Mouse (Mus musculus): Measurements from ENCODE around the gene Slc48a1.

Gene Slc48a1

DNA sequence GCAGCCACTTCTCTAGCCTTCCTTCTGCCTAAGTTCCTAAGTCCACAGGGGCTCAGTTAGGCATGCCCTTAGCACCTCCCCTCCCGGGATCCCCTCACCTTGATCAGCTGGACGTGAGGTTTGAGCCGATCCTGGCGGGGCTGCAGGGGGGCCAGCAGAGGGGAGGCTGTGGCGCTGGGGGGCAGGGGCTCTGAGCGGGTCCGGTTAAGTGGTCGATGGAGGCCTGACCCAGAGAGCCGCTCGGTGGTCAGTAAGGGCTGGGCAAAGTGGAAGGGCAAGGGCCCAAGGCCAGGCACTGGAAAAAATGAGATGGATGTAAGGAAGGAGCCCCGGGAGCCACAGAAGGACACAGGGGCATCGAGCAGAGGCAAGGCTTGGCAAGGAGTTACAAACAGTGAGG is 29.5 kb downstream of the Slc48a1 start:
- no peak for DNase-seq (ENCODE audit: low spot score)

DNA sequence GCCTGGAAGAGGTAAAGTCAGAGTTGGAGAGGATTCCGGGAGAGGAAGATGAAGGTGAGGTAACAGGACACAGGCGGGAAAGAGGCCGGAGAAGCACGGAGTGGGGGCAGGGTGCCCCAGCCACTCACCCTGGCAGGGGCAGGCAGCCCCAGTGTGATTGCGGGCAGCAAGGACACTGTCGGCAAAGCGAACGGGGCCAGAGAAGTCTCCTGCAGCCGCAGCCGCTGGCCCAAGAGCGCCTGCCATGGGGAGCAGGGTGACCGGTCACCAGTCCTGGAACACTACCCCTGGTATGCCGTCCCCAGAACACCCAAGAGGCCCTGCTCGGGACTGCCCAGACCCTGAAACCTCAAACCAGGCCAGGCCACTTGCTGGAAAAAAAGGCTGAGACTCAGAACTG is 30.2 kb downstream of the Slc48a1 start:
- no peak for DNase-seq (ENCODE audit: low spot score)

DNA sequence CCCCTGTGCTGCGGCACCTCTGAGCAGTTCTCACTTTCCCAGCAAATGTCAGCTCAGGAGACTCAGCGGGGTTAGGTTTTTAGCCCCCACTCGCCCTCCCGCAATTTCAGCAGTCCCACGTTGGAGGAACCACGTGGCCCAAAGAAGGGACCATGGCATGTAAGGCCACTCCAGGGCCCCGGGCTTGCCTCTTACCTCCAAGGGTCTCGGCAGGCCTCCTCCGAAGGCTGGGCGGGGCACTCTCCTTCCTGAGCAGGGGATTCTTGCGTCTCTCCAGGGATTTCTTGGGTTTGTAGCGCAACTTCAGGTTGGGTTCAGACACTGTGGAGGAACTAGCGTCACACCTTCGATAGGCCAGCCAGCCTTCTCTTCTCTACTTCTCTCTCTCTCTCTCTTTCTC is 30.9 kb downstream of the Slc48a1 start:
- DNase-seq (ENCODE audit: low spot score): no peak

DNA sequence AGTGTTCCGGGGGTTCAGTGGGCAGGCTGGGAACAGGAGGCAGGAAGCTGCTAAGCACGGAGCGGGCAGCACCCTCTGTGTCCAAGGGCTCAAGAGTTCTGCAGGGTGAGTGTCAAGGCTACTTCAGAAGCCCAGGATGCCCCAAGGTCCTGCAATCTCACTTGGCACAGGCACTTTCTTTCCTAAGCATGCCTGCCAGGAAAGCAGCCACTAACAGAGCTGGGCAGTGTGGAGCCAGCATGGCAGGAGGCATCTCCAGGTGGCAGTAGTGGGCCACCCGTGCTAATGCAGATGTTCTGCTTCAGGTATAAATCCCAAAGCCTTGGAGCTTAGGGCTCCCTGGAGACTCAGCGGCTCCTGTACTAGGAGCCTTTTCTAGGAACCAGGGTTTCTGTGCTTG is 31.6 kb downstream of the Slc48a1 start:
- no peak for DNase-seq (ENCODE audit: low spot score)

DNA sequence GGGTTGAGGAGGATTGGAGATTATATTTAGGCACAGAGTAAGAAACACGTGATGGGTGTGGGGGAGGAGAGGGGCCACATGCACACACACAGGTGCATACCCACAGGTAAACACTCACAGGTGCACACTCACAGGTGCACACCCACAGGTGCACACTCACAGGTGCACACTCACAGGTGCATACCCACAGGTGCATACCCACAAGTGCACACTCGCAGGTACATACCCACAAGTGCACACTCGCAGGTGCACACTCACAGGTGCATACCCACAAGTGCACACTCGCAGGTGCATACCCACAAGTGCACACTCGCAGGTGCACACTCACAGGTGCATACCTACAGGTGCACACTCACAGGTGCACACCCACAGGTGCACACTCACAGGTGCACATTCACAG is 32.1 kb downstream of the Slc48a1 start:
- no peak for DNase-seq (ENCODE audit: low spot score)

DNA sequence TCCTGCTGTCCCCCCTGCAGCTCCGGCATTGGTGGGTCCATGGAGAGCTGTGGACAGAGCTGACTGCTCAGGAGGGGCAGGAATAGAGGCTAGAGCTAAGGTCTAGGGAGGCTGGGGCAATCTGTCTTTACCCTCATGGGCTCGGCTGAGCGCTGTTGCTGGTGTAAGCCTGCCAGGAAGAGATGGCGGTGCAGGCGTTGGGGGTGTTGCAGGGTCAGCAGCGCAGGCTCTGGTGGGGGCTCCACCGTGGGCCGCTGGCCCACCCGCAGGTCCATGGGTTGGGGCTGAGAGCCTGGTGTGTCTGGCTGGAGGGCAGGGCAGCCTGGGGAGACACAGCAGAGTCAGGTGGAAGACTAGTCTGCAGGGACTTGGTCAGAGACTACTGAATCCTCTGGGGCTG is 33.0 kb downstream of the Slc48a1 start:
- DNase-seq (ENCODE audit: low spot score): no peak

DNA sequence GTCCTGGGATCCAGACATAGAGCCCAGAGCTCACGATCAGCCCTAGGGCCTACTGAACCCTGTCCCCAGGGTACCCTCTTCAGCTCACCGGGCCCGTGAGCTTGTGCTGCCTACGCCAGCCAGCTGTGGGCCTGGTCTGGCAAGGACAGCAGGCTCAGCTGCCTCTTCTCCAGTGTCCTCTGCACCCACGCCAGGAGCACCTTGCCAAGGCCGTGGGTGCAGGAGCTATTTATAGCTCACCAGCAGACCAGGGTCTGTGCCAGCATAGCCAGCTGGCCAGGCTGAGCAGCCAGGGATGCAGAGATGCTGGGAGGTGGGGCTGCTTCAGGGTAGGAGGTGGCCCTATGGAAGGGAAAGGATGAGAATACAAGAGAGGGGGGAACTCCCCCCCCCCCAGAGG is 33.8 kb downstream of the Slc48a1 start:
- no peak for DNase-seq (ENCODE audit: low spot score)

DNA sequence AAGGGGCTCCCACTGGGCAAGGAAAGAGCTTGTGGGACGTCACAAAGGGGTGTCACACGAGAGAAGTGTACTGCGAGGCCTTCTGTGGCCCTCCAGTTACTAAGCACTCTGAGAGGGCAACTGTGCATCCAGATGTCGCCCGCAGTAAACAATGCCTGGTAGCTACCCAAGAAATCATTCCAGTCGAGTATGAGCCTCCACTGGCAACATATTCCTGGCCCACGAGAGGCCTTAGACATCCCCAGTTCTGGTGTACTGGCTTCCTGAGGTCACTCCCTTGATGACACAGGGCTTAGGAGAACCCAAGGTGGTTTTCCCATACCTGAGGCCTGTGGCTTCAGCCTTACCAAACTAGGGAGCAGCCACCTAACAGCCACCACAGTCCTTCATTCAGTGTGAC is 34.6 kb downstream of the Slc48a1 start:
- DNase-seq (ENCODE audit: low spot score): no peak

DNA sequence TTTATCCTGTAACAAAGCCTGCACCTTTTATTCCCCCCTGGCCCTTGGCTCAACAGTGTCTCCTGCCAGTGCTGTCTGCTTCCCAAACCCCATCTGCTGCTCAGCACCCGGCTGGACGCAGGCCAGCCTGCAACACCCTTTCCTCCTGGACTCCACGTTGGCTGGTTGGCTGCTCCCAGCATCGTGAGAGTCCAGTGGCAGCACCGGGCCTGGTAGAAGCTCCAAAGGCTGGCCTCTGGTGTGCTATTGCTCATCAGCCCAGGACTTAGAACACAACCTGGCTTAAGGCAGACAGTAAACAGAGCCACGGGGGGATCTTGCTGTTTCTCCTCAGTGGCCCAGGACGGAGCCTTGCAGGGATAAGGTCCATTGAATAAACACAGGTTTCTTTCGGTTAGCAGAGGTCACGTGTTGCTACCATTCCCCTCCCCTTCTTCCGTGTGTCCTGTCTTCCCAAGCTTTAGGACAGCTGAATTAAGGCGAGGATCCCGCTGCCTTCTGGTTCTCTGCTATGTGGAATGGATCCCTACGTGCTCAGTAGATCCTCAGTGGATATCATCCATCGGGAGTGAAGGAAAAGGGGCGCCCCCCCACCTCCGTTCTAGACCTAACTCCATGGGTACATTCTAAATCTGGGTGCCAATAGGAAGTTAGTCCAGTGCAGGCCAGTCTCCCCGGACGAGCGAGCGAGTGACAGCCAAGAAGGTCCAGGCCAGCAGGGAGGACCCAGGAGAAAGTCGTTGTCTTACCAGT is 35.3 kb downstream of the Slc48a1 start:
- no peak for DNase-seq (ENCODE audit: low spot score)

DNA sequence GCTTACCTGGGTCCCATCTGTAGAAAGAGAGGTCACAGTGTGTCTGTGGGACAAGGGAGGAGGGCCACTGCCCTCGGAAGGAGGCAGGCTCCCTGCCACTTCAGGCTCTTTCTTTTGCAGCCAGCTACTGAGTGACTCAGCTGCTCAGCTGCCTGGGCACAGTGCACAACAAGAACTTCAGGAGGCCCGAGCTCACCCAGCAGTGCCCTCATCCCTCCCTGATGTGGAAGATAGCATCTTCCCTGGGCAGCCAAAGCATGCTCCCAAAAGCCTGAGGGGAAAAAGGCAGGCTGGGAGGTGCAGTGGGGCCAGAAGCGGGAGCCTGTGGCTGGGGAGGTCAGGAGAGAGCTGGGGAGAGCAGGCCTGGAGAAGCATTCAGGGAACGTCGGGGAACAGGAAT is 36.4 kb downstream of the Slc48a1 start:
- no peak for DNase-seq (ENCODE audit: low spot score)

DNA sequence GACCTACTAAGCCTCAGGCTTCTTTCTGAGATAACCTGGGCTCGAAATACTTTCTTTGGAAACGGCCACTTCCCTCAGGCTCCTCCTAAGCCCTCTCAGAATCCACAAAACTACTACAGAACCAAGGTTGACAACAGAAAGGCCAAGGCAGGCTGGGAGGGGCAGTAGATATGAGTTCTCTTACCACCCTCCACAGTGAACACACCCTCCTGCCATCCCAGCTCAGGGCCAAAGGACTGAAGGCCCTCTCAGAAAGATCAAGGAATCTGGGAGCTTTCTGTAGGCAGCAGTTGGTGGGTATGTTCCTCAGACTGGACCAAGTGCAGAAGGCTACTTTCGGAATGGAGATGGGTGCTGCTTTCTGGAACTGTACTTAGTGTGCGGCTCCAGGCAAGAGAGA is 36.9 kb downstream of the Slc48a1 start:
- DNase-seq (ENCODE audit: low spot score): no peak

DNA sequence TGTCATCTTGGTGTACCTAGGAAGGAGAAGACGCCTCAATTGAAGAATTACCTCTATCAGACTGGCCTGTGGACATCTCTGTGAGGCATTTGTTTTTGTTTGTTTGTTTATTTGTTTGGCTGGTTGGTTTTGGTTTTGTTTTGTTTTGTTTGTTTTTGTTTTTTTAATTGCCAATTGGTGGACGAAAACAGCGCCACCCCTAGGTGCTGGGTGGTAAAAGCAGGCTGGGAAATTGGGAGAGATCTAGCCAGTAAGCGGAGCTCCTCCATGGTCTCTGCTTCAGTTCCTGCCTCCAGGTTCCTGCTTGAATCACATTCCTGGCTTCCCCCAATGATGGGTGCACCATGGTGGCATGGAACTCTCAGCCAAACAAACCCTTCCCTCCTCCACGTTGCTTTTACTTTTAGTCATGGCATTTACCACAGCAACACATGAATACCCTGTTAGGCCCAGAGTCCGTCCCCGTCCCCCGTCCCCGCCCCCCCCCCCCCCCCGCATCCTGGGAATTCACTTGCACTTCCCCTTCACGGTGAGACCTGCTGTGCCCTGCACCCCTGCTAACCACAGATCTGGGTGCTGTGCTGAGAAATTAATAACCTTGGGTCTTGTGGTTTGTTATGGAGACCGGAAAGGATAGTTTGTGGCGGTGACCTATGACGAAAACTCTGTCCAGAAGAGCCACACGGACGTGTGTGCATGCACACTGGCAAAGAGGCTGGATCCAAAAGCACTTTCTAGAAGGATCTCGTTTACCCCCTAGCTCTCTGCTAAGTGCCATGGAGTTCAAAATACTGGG is 38.1 kb downstream of the Slc48a1 start:
- no peak for DNase-seq (ENCODE audit: low spot score)

DNA sequence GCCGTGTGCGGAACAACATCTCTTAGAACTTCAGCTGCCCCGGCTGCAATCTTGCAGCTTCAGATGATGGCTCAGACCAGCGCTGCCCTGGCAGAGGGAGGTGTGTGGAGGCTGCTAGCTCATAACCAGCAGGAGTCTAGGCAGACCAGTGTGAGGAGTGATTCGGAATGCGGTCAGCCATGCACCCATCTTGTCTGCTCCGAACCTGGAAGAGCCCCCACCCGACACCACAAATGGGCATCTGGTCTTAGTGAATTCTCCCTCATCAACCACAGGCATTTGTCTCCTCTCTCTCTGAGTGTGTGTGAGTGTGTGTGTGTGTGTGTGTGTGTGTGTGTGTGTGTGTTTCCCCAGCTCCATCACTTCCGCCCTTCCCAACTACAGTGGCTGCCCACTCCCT is 41.6 kb downstream of the Slc48a1 start:
- DNase-seq (ENCODE audit: low spot score): no peak

DNA sequence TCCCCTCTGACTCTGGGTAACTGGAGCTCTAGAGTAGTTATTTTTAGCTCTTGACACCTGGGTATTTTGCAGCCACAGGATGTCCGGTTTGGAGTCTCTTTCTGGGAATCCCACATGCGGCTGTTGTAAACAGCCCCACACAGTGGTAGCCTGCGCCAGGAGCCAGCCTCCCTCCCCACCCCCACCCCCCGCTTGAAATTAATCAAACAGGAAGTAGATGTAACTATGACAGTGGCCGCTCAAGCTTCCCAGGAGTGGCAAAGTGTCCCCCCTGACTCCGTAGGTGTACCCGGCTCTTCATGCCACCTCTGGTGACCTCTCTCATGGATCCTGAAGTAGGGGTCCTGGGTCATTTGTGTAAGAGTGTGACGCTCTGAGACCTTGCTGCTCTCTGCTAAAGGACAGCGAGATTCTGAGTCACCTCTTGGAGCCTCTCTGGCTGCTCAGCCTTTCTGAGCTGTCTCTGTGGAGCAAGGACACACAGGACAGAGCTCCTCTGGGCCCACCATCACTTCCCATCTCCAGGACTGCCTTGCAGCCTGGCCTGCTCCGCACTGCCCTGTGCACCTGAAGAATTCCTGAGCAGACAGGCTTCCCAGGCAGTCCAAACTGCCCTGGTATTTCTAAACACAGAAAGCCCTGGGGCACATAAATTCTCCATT is 43.1 kb downstream of the Slc48a1 start:
- DNase-seq (ENCODE audit: low spot score): no peak

DNA sequence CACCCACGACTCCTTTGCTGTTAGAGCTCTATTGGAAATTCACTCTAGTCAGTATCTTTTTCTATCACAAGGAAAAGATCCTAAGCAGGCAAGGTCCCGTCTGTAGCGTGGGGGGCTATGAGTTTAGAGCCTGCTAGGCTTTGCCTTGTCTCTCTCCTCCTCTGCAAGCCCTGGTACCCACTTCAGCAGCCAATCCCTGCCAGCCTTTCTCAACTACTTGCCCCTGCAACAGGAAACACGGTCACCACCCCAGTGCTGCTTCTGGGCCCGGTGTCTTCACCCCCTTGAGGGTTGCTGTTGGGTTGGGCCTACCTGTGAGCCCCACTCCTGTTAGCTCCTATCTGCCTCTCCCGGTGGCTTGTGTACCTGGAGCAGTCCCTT is 43.7 kb downstream of the Slc48a1 start:
- no peak for DNase-seq (ENCODE audit: low spot score)

DNA sequence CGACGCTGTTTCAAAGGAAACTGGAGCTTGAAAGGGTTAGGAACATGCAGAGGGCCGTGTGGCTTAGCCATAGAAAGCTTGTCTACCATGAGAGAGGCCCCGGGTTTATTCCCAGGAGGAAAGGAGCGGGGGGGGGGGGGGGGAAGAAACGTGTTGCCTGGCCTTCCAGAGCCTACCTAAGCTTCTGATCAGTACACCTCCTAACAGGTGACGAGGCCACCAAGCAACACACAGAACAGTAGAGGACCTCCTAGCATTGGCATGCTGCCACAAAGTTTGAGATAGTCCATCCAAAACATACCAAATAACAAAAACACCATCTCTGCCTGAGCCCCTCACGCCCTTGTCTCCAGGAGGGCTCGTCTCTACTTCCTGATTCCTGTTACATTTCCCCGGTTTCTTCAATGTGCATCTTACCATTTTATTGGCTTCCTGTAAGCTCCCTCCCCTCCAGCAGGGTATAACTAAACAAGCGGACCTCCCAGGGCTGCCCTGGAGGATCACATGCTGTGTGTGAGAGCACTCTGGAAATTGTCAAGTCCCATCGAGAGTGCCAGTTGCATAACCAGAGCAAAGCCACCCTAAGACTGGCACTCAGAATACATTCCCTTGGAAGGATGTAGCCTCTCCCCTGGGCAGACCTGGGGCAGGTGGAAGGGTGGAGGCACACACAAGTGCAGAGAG is 44.4 kb downstream of the Slc48a1 start:
- no peak for DNase-seq (ENCODE audit: low spot score)

DNA sequence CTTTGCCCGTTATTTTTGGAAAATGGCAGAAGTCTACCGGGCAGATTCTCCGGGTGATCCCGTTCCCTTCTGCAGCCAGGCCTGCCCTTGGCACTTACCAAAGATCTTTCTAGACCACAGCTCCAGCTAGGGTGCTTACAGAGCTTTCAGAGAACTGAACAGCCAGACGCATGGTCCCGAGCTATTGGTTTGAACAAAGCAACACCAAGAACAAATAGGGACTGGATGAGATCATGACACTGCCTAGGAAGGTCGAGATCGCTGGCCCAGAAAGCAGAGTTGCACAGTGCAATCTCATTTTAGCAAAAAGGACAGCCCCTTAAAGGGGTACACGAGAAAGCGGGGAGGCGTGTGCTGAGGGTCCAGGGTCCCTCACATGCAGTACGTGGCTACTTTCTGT is 45.2 kb downstream of the Slc48a1 start:
- DNase-seq (ENCODE audit: low spot score): no peak

DNA sequence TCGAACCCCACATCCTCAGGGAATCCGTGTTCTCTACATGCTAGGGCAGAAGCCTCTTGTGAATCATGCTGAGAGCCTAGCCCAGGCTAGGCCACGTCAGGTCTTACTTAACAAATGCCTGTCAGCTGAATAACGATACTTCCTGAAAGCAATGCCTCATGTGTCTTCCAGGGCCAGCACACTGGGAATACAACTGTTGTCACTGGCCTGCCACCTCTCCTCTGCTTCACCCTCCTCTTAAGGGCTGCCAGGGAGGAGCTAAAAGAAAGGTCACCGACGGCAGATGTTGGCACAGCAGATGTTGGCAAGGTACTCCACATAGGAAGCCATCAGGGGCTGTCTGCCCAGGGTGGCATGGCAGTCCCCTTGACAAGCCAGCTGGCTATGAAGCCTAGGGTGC is 45.7 kb downstream of the Slc48a1 start:
- DNase-seq (ENCODE audit: low spot score): no peak

DNA sequence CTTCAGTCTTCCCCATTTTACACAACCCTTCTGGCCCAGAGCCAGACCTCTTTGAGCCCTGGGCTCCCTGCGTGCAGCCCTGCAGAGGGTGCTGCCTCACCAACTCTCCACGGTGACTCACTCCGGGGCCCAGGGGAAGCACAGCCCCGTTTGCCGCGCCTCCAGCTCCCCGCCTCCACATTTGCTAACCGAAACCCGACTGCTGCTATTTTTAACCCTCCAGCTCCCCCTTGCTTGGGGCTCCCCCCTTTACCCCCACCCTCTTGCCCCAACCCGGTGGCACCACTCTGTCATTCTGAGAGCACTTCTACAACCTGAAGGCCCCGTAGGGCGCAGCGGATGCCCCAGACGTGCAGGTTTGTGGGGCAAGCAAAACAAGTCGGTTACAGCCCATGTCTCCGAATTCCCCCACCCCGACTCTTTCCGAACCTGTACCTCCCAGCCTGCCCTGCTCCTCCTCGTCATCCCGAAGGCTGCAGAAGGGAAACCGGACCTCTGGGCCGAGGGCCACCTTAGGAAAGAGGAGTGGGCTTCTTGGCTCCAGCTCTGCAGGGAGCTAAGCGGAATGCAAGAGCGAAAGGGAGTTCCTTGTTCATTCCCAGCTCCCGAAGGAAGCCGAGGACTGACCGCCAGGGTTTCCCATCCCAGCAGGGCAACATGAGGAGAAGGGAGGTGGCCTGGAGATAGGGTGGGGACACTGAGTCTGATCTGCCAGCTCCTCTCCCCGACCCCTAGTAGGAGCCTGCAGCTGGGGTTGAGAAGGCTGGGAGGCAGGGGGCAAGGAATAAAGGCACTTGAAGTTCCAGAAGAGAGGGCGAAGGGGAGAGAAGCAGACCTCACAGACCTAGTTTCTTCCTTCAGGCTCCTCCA is 47.0 kb downstream of the Slc48a1 start:
- peak; percentile 82 for DNase-seq (ENCODE audit: low spot score)

DNA sequence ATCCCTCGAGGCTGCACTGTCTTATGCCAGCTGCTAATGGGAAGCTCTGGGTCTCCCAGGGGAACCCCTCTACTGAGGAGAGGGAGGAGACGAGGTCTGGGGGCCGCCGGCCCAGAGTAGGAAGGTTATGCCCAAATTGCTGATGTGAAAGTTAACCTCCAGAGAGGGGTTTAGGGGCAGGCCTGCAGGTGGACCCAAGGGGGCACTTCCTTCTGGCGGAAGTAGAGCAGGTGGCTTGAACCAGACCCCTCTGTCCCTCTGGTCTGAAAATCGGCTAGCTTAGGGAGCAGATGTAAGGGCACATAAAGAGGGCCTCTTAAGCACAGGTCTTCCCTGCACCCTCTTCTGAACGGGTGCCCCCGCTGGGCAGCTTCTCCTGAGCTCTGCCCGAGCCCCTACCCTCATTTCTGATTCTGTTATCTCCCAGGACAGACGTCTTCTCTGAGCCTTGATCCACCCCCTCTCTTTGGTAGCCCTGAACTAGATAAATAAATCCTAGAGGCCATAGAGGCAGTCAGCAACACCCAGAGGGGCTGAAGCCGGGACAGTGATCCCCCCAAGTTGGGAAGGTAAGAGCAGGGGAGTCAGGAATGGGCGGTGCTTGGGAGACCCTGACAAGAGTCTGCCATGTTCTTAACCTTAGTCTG is 47.7 kb downstream of the Slc48a1 start:
- no peak for DNase-seq (ENCODE audit: low spot score)

DNA sequence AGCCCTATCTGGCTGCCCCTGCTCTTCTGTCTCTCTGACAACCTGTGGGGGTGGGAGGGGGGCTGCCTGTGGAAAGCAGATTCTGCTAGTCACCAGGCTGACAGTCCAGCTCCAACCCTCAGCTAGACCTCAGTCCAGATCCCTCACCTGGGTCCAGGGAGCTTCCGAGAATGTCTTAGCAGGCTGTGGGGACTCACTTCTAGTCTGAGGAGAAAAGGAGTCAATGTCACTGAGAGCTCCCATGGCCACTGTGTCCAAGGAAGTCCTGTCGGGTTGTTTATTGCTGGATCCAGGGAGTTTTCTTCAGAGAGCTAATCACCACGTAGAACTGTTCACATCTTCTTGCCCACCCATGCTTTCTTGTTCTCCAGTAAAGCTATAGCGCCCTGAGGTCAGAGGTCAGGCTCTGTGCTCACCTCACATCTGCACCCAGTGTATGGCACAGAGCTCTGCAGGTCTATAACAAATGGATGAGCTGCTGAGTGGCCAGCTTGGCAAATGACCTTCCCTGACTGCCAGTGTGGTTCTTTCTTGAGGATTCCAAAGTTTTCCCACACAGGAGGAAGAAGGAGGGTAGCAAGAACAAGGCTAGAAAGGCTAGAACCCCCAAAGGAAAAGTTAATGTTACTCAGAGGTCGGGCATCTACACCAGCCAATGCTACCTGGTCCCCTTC is 48.4 kb downstream of the Slc48a1 start:
- DNase-seq (ENCODE audit: low spot score): no peak
